Mouse (Mus musculus) thymus, adult 2 months (tissue): ENCODE results near the gene Pycr1. TPM values are rescaled to one million over a fixed set of nuclear protein-coding genes. Genes with fewer than 3 reads are reported as not detected.

Experiments
- DNase-seq: peaks from one replicate; pipeline ENCODE4 v3.0.0; 2021
- H3K27ac ChIP-seq: fragments of 200-500 bp; 2 replicates; pipeline ENCODE4 v1.5.1; 2012; ENCODE audit warnings: low read length, control low read depth; ENCODE audit not compliant: control insufficient read depth, insufficient read depth
- H3K27me3 ChIP-seq: fragments of 200-500 bp; 2 replicates; pipeline ENCODE4 v1.6.1; 2012; ENCODE audit warnings: mild to moderate bottlenecking, low read length, moderate library complexity, mixed read lengths; ENCODE audit not compliant: control insufficient read depth, insufficient read depth
- H3K36me3 ChIP-seq: fragments of 200-500 bp; 2 replicates; pipeline ENCODE4 v1.6.1; 2012; ENCODE audit warnings: mild to moderate bottlenecking, low read length, moderate library complexity; ENCODE audit not compliant: control insufficient read depth, insufficient read depth
- H3K4me1 ChIP-seq: fragments of 200-500 bp; replicated peaks from 2 replicates; pipeline ENCODE4 v1.6.1; 2012; ENCODE audit warnings: low read length; ENCODE audit not compliant: control insufficient read depth, insufficient read depth
- H3K4me3 ChIP-seq: fragments of 200-500 bp; 2 replicates; pipeline ENCODE4 v1.5.1; 2012; ENCODE audit warnings: mild to moderate bottlenecking, low read length, control low read depth, moderate library complexity; ENCODE audit not compliant: control insufficient read depth, insufficient read depth
- CTCF ChIP-seq: fragments of 200-500 bp; IDR thresholded peaks from 2 replicates; pipeline ENCODE4 v1.5.1; 2012; ENCODE audit warnings: mild to moderate bottlenecking, control low read depth, low read length, moderate library complexity, borderline replicate concordance; ENCODE audit not compliant: control insufficient read depth, poor library complexity, insufficient read depth; ENCODE audit errors: extremely low read depth
- POLR2A ChIP-seq: fragments of 200-500 bp; IDR thresholded peaks from 2 replicates; pipeline ENCODE4 v1.6.1; 2012; ENCODE audit warnings: mild to moderate bottlenecking, low read length, control low read depth, moderate library complexity; ENCODE audit not compliant: control insufficient read depth, poor library complexity, insufficient read depth; ENCODE audit errors: extremely low read depth
- WGBS: fragments of 180-500 bp; shearing (Covaris S2); methylation state at CpG from one replicate; pipeline ENCODE4 v1.1.7; 2018; 5-methylcytosine and 5-hydroxymethylcytosine counted together
- polyA plus RNA-seq: library from polyadenylated mRNA; depleted of rRNA; stranded (reverse); fragments of >200 nt; gene quantifications from 2 replicates; pipeline ENCODE4 v1.2.3, GENCODE M21; 2012

The Pycr1 gene
- polyA plus RNA-seq, 1 experiment: 3.4 TPM

- TF ChIP-seq CTCF: peak; percentile 89
- no peak for TF ChIP-seq POLR2A
- no peak overlapping the region for H3K27ac ChIP-seq
- peak; percentile 87 for DNase-seq
- H3K4me3 ChIP-seq: no peak overlapping the region
- H3K27me3 ChIP-seq: peaks cover 25% of the 10 kb centered on the region
- no peaks in the 10 kb centered on the region for H3K36me3 ChIP-seq
- 4% methylated on average over 24 of the region's 24 CpGs for WGBS
- peaks cover 14% of the 10 kb centered on the region for H3K4me1 ChIP-seq
Measured at GRCm38 (mm10) chr11:120658876-120659410, 15.4 kb upstream of the Pycr1 start.

DNA sequence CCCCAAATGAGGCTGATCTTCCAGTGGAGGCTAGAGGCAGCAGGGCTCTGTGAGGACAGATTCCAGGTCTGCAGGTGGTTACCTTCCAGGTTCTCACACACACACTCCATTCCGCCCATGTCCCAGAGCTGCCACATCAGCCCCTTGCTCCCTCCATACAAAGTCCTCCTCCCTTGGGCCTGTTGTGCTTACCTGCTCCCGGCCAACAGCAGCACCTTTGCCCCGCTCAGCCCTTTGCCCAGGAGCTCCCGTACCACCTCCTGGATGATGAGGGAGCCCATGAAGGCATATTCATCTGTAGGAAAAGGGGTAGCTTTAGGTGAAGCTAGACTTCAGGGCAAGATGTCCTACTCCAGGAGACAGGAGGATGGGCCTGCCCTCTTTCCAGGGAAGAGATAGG lies 13.7 kb upstream of the Pycr1 start:
- no peak overlapping the region for H3K27ac ChIP-seq
- peaks cover 21% of the 10 kb centered on the region for H3K27me3 ChIP-seq
- peaks cover 14% of the 10 kb centered on the region for H3K4me1 ChIP-seq
- H3K36me3 ChIP-seq: no peaks in the 10 kb centered on the region
- no peak overlapping the region for H3K4me3 ChIP-seq
- no peak for DNase-seq
- WGBS: 96% methylated on average over 4 of the region's 4 CpGs
- TF ChIP-seq POLR2A: no peak
- TF ChIP-seq CTCF: no peak

DNA sequence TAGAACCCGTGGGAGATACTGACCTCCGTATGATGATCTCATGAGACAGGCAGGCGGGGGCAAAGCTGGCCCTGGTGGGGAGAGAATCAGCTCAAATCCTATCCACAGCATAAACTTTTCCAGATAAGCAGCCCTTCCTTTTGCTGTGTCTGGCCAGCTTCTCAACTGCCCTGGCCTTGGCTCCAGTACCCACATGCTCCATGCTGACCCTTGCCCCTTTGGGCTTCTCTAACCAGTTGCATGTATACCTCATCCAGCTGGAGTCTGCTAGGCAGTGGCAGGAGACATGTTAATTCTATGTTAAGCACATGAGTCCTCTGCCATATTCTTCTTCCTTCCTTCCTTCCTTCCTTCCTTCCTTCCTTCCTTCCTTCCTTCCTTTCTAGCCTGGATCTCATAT lies 11.2 kb upstream of the Pycr1 start:
- H3K27ac ChIP-seq: no peak overlapping the region
- 89% methylated on average over 3 of the region's 3 CpGs for WGBS
- H3K4me3 ChIP-seq: no peak overlapping the region
- no peaks in the 10 kb centered on the region for H3K36me3 ChIP-seq
- 0 out of 2 replicates have a peak, but pooled peaks cover 2% of the 10 kb centered on the region for H3K4me1 ChIP-seq
- TF ChIP-seq CTCF (no peak), POLR2A (no peak)
- H3K27me3 ChIP-seq: peaks cover 5% of the 10 kb centered on the region; the same call in 1 of the 2 replicates
- DNase-seq: no peak

DNA sequence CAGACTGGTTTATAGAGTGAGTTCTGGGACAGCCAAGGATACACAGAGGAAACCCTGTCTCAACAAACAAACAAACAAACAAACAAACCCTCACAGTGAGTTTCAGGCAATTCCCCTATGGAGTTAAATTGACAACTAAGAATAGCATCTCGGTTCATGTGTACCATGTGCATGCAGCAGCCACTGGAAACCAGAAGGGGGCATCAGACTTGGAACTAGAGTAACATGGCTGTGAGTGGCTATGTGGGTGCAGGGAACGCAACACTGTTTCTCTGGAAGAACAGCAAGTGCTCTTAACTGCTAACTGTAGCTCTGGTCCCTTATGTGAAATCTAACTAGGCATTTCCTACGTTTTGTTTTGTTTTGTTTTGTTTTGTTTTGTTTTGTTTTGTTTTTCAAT lies 8.3 kb upstream of the Pycr1 start:
- no peak for DNase-seq
- H3K36me3 ChIP-seq: no peaks in the 10 kb centered on the region
- H3K27me3 ChIP-seq: no peaks in the 10 kb centered on the region
- TF ChIP-seq CTCF: no peak
- TF ChIP-seq POLR2A: no peak
- no peak overlapping the region for H3K27ac ChIP-seq
- 96% methylated on average over 3 of the region's 3 CpGs for WGBS
- peaks cover 11% of the 10 kb centered on the region for H3K4me1 ChIP-seq
- H3K4me3 ChIP-seq: no peak overlapping the region

DNA sequence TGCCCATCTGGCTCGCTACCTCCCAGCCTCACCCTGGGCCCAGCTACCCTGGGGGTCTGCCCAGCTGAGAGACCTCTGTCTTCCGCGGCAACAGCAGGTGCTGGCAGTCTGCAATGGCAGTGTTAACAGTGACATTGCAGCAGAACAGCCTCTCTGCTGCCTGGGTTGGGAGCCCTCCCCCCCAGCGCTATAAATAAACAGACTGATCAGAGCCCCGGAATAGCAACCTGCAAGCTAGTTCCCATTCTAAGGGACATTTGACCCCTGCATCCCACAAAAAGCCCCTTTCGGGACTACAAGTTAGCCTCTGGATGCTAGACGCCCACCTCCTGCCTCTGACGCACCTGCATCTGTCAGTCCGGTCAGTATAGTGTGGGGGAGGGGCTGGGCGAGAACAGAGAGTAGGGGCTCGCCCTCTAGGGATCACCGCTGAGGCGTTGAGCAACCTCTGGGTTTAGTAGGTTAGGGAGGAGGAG lies 4.5 kb upstream of the Pycr1 start, which contains the start of gene Myadml2:
TSS of gene Myadml2 (minus strand) at position 158 of the 476 bp plus-strand sequence.
- H3K4me1 ChIP-seq: peaks cover 14% of the 10 kb centered on the region
- peak within 1 kb of the TSS; percentile 46 for H3K4me3 ChIP-seq
- TF ChIP-seq CTCF (no peak), POLR2A (no peak)
- WGBS: 5% methylated on average over 13 of the region's 13 CpGs
- DNase-seq: peak; percentile 40
- H3K36me3 ChIP-seq: no peaks in the 10 kb centered on the region
- H3K27me3 ChIP-seq: no peaks in the 10 kb centered on the region
- 0 out of 2 replicates have a peak within 1 kb of the TSS, but pooled peaks have one; percentile 34 for H3K27ac ChIP-seq

- WGBS: 93% methylated on average over 35 of the region's 35 CpGs
- TF ChIP-seq CTCF (no peak), POLR2A (no peak)
- H3K4me1 ChIP-seq: peaks cover 22% of the 10 kb centered on the region
- DNase-seq: no peak
- H3K4me3 ChIP-seq: peak overlapping the region; percentile 46
- no peaks in the 10 kb centered on the region; the same call in 1 of the 2 replicates for H3K27me3 ChIP-seq
- H3K36me3 ChIP-seq: no peaks in the 10 kb centered on the region
- H3K27ac ChIP-seq: 0 out of 2 replicates have a peak overlapping the region, but pooled peaks have one; percentile 26
Measured at GRCm38 (mm10) chr11:120647047-120647830, 3.7 kb upstream of the Pycr1 start.
